Mouse (Mus musculus) macrophage (primary cell): Measurements from ENCODE around the gene Rtn4r. TPM values are rescaled to one million over a fixed set of nuclear protein-coding genes. Genes with fewer than 3 reads are reported as not detected.

ENCODE experiments used
- H3K27ac ChIP-seq: fragments of 350-480 bp; formaldehyde crosslinking; 2 replicates; pipeline ENCODE4 v1.9.0; 2021
- H3K36me3 ChIP-seq: fragments of 350-480 bp; formaldehyde crosslinking; 2 replicates; pipeline ENCODE4 v1.9.0; 2021; ENCODE audit errors: inconsistent target
- H3K4me3 ChIP-seq: fragments of 350-480 bp; formaldehyde crosslinking; 2 replicates; pipeline ENCODE4 v1.9.0; 2021; ENCODE audit errors: inconsistent target
- H3K79me2 ChIP-seq: fragments of 350-480 bp; formaldehyde crosslinking; 2 replicates; pipeline ENCODE4 v1.9.0; 2021; ENCODE audit errors: inconsistent target
- WGBS: methylation state at CpG from one replicate; pipeline ENCODE4 v1.1.7; 2026; ENCODE audit warnings: inconsistent platforms; ENCODE audit not compliant: missing documents; 5-methylcytosine and 5-hydroxymethylcytosine counted together
- polyA plus RNA-seq: library from polyadenylated mRNA; stranded (reverse); fragments of 250-400 nt; gene quantifications from 3 replicates; pipeline ENCODE4 v1.2.4, GENCODE M21; 2018; ENCODE audit warnings: inconsistent platforms

Rtn4r gene
- polyA plus RNA-seq, 1 experiment from 2014 or later = not detected

GRCm38 (mm10) chr16:18156579-18157350 is 29.3 kb downstream of the Rtn4r start:
- WGBS = 94% methylated on average over 12 of the region's 12 CpGs
- Histone ChIP-seq H3K27ac (no peak overlapping the region), H3K79me2 (no peaks in the 10 kb centered on the region), H3K4me3 (no peak overlapping the region), H3K36me3 (no peaks in the 10 kb centered on the region)

- Histone ChIP-seq H3K4me3 (no peak overlapping the region), H3K27ac (no peak overlapping the region), H3K36me3 (no peaks in the 10 kb centered on the region), H3K79me2 (no peaks in the 10 kb centered on the region)
- WGBS = 20% methylated on average over 6 of the region's 6 CpGs
Measured at GRCm38 (mm10) chr16:18159255-18159654, 31.8 kb downstream of the Rtn4r start.

DNA sequence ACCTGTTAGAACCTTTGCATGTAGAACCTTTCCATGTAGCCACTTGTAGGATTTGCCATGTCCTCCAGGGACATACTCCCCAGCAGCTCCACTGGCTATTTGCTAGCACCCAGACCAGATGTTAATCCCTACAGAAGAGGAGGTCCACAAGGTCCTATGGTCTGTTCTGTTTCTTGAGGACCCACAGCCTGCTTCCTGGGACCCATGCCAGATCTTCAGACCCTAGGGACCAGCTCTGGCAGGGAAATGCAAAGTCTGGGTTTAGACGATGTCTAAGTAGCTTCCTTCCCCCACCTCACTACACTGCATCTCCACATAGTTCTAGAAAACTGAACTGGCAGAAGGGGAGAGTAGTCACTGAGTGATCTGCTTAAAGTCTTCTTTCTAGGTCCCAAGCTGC is 32.3 kb downstream of the Rtn4r start:
- H3K79me2 ChIP-seq = no peaks in the 10 kb centered on the region
- 38% methylated on average over 1 of the region's 1 CpGs for WGBS
- no peak overlapping the region for H3K27ac ChIP-seq
- H3K36me3 ChIP-seq = no peaks in the 10 kb centered on the region
- H3K4me3 ChIP-seq = no peak overlapping the region

DNA sequence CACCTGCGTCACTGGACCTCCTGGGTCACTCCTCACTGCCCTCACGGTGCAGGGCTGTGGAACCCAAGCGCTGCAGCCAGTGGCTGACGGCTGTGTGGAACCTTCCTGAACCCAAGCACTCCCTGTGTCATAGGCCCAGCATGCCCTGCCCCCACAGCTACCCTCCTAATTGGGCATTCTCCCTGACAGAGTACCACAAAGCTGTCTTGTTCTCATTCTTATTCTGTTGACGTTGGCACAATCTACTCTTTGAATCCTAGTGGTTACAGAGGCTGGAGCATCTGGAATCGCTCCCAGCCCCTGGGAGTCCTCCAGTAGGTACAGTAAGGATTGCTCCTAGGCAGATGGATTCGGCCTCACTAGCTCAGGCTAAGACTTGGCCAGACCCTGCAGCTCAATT is 33.1 kb downstream of the Rtn4r start:
- no peak overlapping the region for H3K4me3 ChIP-seq
- no peaks in the 10 kb centered on the region for H3K36me3 ChIP-seq
- no peak overlapping the region for H3K27ac ChIP-seq
- H3K79me2 ChIP-seq = no peaks in the 10 kb centered on the region
- 79% methylated on average over 7 of the region's 7 CpGs for WGBS

GRCm38 (mm10) chr16:18161190-18161589 is 33.7 kb downstream of the Rtn4r start:
- no peaks in the 10 kb centered on the region for H3K36me3 ChIP-seq
- H3K79me2 ChIP-seq = no peaks in the 10 kb centered on the region
- H3K4me3 ChIP-seq = no peak overlapping the region
- peak overlapping the region; percentile 25; the same call in 1 of the 2 replicates for H3K27ac ChIP-seq
- 0% methylated on average over 1 of the region's 1 CpGs for WGBS

DNA sequence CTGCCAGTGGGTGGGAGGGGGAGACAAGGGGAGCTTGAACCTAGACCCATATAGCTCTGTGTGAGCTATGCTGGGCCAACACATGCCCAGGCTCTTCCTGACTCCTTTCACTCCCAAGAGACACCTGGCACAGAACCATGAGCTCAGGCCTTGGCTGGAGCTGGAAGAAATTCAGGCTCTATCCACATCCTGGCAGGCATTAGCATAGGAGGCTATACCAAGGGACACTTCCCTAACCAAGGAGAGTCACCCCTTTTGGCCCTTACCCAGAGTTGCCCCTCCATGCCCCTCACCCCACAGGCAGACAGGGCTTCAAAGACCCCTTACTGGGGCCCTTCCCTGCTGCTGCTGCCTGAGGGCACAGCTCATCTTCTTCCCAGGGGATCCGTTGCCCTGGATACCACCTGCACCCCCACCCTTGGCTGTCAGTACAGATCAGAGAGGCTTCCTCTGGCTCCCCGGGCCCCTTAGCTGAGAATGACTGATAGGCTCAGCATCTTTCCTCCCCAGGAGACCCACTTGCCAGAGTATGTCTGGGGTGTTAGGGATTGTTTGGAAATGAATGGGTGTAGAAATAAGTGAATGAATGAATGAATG is 37.3 kb downstream of the Rtn4r start:
- Histone ChIP-seq H3K27ac (no peak overlapping the region), H3K79me2 (no peaks in the 10 kb centered on the region), H3K36me3 (no peaks in the 10 kb centered on the region), H3K4me3 (no peak overlapping the region)
- 93% methylated on average over 2 of the region's 2 CpGs for WGBS

DNA sequence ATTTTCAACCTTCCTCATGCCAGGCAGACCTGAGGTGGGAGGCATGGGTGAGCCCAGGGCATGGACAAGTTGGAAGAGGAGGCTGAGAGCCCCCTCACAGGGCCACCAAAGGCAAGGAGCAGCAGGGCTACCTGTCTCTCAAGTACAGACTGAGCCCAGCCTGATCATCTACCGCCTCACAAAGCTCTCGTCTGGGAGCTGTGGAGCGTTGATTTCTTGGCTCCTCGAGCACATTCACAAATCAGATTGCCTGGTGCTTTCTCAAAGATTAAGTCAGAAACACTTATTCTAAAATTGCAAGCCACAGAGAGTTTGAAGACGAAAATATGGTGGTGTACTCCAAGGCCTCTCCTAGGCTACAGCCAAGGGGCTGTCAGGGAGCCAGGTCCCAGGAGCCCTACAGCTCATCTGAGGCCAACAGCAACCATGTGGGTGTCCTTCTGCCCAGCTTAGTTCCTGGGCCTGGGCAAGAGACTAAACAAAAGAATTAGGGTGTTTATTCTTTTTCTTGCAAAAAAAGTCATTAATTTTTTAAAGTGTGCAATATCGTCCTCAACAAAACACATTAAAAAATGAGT is 39.3 kb downstream of the Rtn4r start:
- no peaks in the 10 kb centered on the region for H3K79me2 ChIP-seq
- no peaks in the 10 kb centered on the region for H3K36me3 ChIP-seq
- WGBS = 91% methylated on average over 6 of the region's 6 CpGs
- no peak overlapping the region for H3K4me3 ChIP-seq
- H3K27ac ChIP-seq = no peak overlapping the region

- 29% methylated on average over 5 of the region's 5 CpGs for WGBS
- no peak overlapping the region for H3K4me3 ChIP-seq
- no peak overlapping the region for H3K27ac ChIP-seq
Measured at GRCm38 (mm10) chr16:18169156-18169555, 41.7 kb downstream of the Rtn4r start.

GRCm38 (mm10) chr16:18169776-18170175 is 42.3 kb downstream of the Rtn4r start:
- Histone ChIP-seq H3K4me3 (no peak overlapping the region), H3K27ac (no peak overlapping the region), H3K79me2 (no peaks in the 10 kb centered on the region), H3K36me3 (no peaks in the 10 kb centered on the region)
- WGBS = 90% methylated on average over 3 of the region's 3 CpGs

More at GRCm38 (mm10) chr16:18169156-18169555, 41.7 kb downstream of the Rtn4r start:
- Histone ChIP-seq H3K36me3 (no peaks in the 10 kb centered on the region), H3K79me2 (no peaks in the 10 kb centered on the region)

DNA sequence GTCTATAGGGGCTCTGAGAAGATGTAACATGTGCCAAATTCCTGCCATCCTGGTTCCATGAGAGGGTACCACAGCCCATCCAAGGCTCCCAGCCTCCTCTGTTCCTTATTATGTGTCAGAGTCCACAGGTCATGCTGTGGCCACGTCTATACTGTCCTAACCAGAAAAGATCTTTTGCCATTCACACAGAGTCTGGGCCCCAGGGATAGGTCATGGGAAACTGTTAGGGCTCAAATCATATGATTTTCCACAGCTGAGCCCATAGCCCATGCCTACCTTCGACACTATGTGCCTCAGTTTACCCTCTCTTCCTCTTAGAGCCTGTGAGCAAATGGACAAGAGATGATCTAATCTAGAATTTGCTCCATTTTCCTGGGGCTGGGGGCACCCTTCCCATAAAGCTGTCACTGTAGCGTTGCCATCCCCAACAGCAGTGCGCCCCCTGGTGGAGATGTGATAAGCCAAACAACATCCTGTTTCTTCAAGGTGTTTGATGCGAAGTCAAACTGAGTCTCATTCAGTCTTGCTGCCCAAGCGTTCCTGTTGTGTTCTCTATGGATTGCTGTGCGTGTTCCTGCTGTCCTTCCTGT is 44.9 kb downstream of the Rtn4r start:
- no peak overlapping the region for H3K27ac ChIP-seq
- no peak overlapping the region for H3K4me3 ChIP-seq
- no peaks in the 10 kb centered on the region for H3K79me2 ChIP-seq
- H3K36me3 ChIP-seq = no peaks in the 10 kb centered on the region
- WGBS = 15% methylated on average over 7 of the region's 7 CpGs

- no peak overlapping the region for H3K4me3 ChIP-seq
- H3K27ac ChIP-seq = no peak overlapping the region
- no peaks in the 10 kb centered on the region for H3K36me3 ChIP-seq
- WGBS = 93% methylated on average over 9 of the region's 9 CpGs
- no peaks in the 10 kb centered on the region for H3K79me2 ChIP-seq
Measured at GRCm38 (mm10) chr16:18173231-18173630, 45.8 kb downstream of the Rtn4r start.

DNA sequence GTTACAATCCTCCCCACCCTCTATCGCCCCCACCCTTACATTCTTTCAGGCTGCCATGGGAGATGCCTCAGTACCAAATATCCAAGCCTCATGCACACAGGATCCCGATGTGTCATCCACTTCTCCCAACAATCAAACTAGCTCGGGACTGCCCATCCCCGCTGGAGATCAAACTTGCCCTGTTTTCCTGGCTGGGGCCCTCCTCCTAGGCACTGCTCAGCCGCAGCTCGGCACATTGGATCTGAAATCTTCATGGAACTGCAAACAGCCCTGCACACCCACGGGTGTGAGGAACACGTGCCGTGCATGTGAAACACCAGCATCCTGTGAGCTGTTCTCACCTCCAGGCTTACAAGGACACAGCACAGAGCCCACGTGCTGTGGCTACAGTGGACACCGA is 46.3 kb downstream of the Rtn4r start:
- Histone ChIP-seq H3K79me2 (no peaks in the 10 kb centered on the region), H3K27ac (no peak overlapping the region), H3K4me3 (no peak overlapping the region), H3K36me3 (no peaks in the 10 kb centered on the region)
- WGBS = 85% methylated on average over 11 of the region's 11 CpGs

DNA sequence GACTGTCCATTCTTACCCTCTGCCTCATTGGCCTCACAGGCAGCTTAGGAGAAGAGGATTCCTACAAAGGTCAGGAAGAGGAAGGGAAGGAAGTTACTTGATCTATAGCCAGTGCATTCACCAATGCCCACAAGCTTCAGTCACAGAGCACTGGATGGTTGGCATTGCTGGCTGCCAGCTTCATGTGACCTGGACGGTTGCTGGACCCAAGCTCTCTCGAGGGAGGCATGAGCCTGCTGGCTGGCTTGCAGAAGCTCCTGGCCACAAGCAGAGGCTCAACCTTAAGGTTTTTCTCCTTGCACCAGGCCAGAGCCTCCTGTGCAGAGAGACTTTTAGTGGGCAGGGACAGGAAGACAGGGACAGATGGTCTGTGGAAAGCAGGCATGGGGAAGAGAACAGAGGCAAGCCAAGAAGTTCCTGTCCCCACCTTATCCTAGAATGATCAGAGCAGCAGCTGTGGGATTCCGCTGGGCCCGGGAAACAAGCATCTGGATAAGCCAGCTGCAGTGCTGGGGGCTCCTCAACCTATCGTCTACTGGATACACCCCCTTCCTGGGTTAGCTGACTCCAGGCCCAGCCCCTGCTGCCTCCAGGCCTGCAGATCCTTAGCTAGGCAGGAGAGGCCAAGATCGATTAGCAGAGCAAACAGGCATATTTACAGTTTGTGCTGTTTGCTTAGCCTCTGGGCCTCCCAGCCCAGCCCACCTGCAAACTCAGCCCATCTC is 48.5 kb downstream of the Rtn4r start:
- WGBS = 39% methylated on average over 6 of the region's 6 CpGs
- no peak overlapping the region for H3K4me3 ChIP-seq
- no peak overlapping the region for H3K27ac ChIP-seq
- H3K36me3 ChIP-seq = no peaks in the 10 kb centered on the region
- no peaks in the 10 kb centered on the region for H3K79me2 ChIP-seq

DNA sequence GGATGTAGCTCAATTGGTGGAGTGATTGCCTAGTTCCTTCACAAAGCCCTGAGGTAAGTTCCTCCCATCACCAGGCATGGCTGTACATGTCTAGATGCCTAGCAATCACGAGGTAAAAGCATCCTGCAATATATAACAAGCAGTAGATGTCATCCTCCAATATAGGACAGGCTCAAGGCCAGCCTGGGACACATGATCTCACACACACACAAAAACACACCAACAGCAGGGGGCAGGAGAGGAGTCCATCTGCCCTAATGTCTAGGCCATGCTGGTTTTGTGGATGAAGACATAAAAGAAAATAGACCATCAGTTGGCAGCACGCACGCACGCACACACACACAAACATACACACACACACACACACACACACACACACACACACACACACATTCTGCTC is 49.3 kb downstream of the Rtn4r start:
- no peak overlapping the region for H3K4me3 ChIP-seq
- no peak overlapping the region for H3K27ac ChIP-seq
- H3K36me3 ChIP-seq = no peaks in the 10 kb centered on the region
- 76% methylated on average over 4 of the region's 4 CpGs for WGBS
- no peaks in the 10 kb centered on the region for H3K79me2 ChIP-seq
